Mouse (Mus musculus) neural tube, embryonic 12.5 days (tissue): ENCODE data around the gene Gm42688. TPM values are rescaled to one million over a fixed set of nuclear protein-coding genes. Genes with fewer than 3 reads are reported as not detected.

Source experiments
- ATAC-seq: fragments of 200-750 bp; cut with Nextera tagmentation; 2 replicates; pipeline ENCODE4 v1.8.0; 2017; ENCODE audit warnings: low read depth, mild to moderate bottlenecking, moderate TSS enrichment, moderate library complexity; ENCODE audit not compliant: low FRiP score
- H3K27ac ChIP-seq: fragments of 300-500 bp; sonication (generic); 2 replicates; pipeline ENCODE4 v1.5.1; 2016
- H3K27me3 ChIP-seq: fragments of 300-500 bp; sonication (generic); replicated peaks from 2 replicates; pipeline ENCODE4 v1.6.1; 2016; ENCODE audit warnings: mild to moderate bottlenecking
- H3K36me3 ChIP-seq: fragments of 300-500 bp; sonication (generic); 2 replicates; pipeline ENCODE4 v1.6.1; 2016; ENCODE audit warnings: mild to moderate bottlenecking
- H3K4me1 ChIP-seq: fragments of 300-500 bp; sonication (generic); 2 replicates; pipeline ENCODE4 v1.6.1; 2016
- H3K4me2 ChIP-seq: fragments of 300-500 bp; sonication (generic); replicated peaks from 2 replicates; pipeline ENCODE4 v1.6.1; 2016; ENCODE audit warnings: mild to moderate bottlenecking
- H3K4me3 ChIP-seq: fragments of 300-500 bp; sonication (generic); 2 replicates; pipeline ENCODE4 v1.5.1; 2016
- H3K9ac ChIP-seq: fragments of 300-500 bp; sonication (generic); 2 replicates; pipeline ENCODE4 v1.6.1; 2016; ENCODE audit warnings: mild to moderate bottlenecking
- H3K9me3 ChIP-seq: fragments of 300-500 bp; sonication (generic); 2 replicates; pipeline ENCODE4 v1.6.1; 2016; ENCODE audit warnings: mild to moderate bottlenecking
- WGBS: fragments of 180-500 bp; shearing (Covaris S2); methylation state at CpG from one replicate; pipeline ENCODE4 v1.1.7; 2016; 5-methylcytosine and 5-hydroxymethylcytosine counted together
- polyA plus RNA-seq: library from polyadenylated mRNA; unstranded; fragments of >200 nt; fragmentation: Nextera tagmentation; extraction: Ambion mirVana; gene quantifications from 2 replicates; pipeline ENCODE4 v1.2.1, GENCODE M21; 2016

Gene Gm42688
- polyA plus RNA-seq, 1 experiment from 2014 or later: 4.8 TPM

DNA sequence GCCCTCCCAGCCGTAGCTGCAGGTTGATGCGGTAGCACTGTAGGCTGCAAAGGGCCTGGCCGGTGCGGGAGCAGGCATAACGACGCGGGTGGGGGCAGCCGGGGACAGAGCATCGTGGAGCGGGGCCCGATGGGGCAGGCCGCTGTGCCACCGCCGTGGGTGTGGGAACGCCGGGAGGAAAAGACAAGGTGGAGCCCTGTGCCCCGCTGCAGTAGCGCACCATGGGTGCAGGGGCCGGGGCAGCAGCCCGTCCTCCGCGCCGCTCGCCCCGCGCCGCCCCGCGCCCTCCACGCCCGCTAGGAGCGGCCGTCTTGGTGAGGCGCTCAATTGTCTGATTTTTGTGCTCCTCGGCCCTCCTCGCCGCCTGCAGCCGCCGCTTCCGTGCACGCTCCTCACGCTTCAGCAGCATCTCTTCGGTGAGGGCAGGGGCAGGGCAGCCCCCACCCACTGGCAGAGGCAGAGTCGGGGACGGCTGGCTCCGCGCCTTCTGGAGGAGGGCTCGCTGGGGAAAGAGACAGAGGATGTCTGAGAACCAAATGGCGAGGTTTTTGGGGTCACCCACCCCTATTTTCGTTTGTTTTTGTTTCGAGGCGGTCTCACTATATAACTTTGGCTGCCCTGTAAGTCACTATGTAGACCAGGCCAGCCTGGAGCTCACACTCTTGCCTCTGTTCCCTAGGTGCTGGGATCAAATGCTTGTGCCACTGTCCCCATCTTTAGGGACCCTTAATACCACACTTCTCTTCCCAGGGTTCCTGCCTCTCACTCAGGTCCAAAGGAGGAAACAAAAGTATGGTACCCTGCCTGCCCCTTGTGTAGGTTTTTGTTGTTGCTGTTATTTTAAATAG lies 20.7 kb downstream of the Gm42688 start:
- Histone ChIP-seq H3K4me1 (peaks cover 50% of the 10 kb centered on the region), H3K27me3 (no peaks in the 10 kb centered on the region), H3K9me3 (no peaks in the 10 kb centered on the region), H3K4me2 (peak overlapping the region; percentile 88), H3K9ac (peak overlapping the region; percentile 96), H3K36me3 (peaks cover 25% of the 10 kb centered on the region), H3K4me3 (peak overlapping the region; percentile 71), H3K27ac (peak overlapping the region; percentile 99)
- whole genome bisulfite sequencing: under 1% methylated on average over 49 of the region's 52 CpGs
- ATAC-seq: peak; percentile 18

DNA sequence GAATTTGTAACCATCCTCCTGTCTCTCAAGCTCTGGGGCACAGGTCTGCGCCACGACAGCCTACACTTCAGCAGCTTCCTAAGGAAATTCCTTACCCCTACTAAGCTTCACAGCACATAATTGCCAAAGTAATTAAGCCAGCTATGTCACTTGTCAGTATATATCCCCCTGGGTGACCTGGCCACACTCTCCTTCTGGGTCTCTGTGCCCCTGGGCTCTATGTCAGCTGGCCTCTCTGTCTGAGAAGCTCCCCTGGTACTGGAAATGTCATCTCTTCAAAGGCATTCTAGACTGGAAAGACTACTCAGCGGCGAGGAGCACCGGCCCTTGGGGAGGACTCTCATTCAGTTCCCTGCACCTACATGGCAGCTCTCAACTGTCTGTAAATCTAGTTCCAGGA lies 21.5 kb downstream of the Gm42688 start:
- Histone ChIP-seq H3K9ac (peak overlapping the region; percentile 96), H3K4me1 (peaks cover 45% of the 10 kb centered on the region)

DNA sequence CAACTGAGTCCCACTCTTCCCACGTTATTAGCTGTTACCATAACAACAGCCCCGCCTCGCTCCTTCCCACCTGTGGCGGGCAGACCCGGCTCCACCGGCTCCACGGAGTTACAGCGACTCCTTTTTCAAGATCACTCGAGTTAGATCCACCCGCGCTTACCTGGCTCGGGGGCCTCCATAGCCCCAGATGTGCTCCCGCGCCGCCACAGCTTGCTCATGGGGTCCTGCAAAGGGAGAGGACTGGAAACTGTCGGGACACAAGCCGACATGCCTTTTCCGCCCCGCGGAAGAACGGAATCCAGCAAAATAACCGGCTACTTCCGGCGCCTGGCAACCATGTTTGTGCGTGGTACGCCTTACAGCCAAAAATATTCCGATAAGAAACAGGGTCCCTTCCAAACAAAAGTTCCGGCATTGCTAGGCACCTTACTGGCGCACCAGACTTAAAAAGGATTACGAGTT lies 23.5 kb downstream of the Gm42688 start:
- H3K36me3 ChIP-seq: no peaks in the 10 kb centered on the region
- 0 out of 2 replicates have a peak, but pooled peaks have one; percentile 2 for ATAC-seq
- under 1% methylated on average over 30 of the region's 30 CpGs for WGBS

More for the DNA sequence above, 21.5 kb downstream of the Gm42688 start:
- no peaks in the 10 kb centered on the region for H3K9me3 ChIP-seq
- H3K27me3 ChIP-seq: no peaks in the 10 kb centered on the region
- H3K4me2 ChIP-seq: peak overlapping the region; percentile 88
- H3K4me3 ChIP-seq: no peak overlapping the region
- H3K27ac ChIP-seq: no peak overlapping the region
- WGBS: 68% methylated on average over 5 of the region's 5 CpGs
- H3K36me3 ChIP-seq: peaks cover 17% of the 10 kb centered on the region
- ATAC-seq: no peak

DNA sequence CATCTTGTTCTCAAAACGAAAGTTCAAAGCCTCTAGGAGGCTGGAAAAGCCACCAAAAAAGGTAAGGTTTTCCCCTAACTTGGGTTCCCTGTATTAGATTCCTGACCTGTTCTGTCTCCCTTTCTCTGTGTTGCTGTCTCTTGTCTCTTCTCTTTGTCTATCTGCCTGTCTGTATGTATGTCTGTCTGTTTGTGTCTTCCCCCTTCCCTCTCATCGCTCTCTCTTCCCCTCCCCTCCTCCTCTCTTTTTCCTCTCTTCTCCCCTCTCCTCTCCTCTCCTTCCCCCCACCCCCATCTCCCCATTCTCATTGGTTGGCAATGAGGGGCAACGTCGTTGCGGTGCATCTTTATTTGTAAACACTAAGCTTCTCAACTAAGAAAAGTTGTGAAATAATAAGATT lies 23.9 kb downstream of the Gm42688 start, which contains the start of gene Ino80b:
TSS of gene Ino80b (minus strand) at position 101 of the 400 bp plus-strand sequence.
- Histone ChIP-seq H3K27ac (no peak within 1 kb of the TSS), H3K4me2 (peak within 1 kb of the TSS; percentile 91), H3K4me3 (peak within 1 kb of the TSS; percentile 77), H3K4me1 (peaks cover 26% of the 10 kb centered on the region), H3K9ac (peak within 1 kb of the TSS; percentile 65), H3K36me3 (no peaks in the 10 kb centered on the region), H3K9me3 (no peaks in the 10 kb centered on the region), H3K27me3 (no peaks in the 10 kb centered on the region)
- WGBS: 27% methylated on average over 5 of the region's 5 CpGs
- ATAC-seq: no peak

More for the DNA sequence above, 23.5 kb downstream of the Gm42688 start:
- Histone ChIP-seq H3K9me3 (no peaks in the 10 kb centered on the region), H3K27me3 (no peaks in the 10 kb centered on the region), H3K9ac (peak overlapping the region; percentile 65), H3K27ac (no peak overlapping the region), H3K4me2 (peak overlapping the region; percentile 91), H3K4me3 (peak overlapping the region; percentile 77), H3K4me1 (peaks cover 30% of the 10 kb centered on the region)

DNA sequence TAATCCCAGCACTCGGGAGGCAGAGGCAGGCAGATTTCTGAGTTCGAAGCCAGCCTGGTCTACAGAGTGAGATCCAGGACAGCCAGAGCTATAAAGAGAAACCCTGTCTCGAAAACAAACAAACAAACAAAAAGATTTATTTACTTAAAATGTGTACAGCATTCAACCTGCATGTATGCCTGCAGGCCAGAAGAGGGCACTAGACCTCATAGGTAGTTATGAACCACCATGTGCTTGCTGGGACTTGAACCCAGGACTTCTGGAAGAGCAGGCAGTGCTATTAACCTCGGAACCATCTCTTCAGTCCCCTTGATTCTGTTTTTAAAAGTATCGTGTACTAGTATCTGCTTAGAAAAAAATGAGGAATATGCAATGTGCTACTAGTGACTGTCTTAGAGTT lies 26.0 kb downstream of the Gm42688 start:
- WGBS: 95% methylated on average over 5 of the region's 5 CpGs
- Histone ChIP-seq H3K4me3 (no peak overlapping the region), H3K4me1 (peaks cover 21% of the 10 kb centered on the region), H3K9ac (no peak overlapping the region), H3K27me3 (no peaks in the 10 kb centered on the region), H3K4me2 (no peak overlapping the region), H3K27ac (no peak overlapping the region), H3K9me3 (no peaks in the 10 kb centered on the region), H3K36me3 (no peaks in the 10 kb centered on the region)
- ATAC-seq: no peak

DNA sequence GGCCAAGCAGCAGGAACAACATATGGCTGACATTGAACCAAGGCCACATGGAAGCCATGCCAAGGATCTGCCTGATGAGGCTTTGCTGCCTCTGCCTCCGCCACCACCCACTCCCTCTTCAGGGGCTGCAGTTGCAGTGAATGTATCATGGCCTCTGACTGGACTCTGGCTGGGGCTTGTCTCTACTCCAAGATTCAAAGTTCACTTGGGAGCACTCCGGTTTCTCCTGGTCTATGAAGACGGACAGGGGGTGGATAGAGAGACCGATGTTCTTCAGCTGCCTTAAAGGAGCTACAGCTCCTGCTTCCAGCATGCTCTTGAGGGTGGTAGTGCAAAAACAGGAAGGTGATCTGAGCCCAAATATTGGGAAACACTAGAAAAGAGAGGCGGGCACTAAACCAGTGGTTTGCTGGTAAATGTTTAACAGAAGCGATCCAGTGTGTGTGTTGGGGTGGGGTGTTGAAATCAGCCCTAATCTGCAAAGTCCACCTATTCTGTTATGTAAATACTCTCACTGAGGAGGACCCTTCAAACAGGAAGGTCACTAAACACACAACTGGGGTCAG lies 30.1 kb downstream of the Gm42688 start:
- 77% methylated on average over 6 of the region's 6 CpGs for WGBS
- Histone ChIP-seq H3K27ac (no peak overlapping the region), H3K27me3 (peaks cover 10% of the 10 kb centered on the region; the same call in 1 of the 2 replicates), H3K9ac (no peak overlapping the region), H3K4me2 (no peak overlapping the region), H3K36me3 (no peaks in the 10 kb centered on the region), H3K4me1 (peaks cover 13% of the 10 kb centered on the region), H3K9me3 (no peaks in the 10 kb centered on the region), H3K4me3 (no peak overlapping the region)
- ATAC-seq: no peak

DNA sequence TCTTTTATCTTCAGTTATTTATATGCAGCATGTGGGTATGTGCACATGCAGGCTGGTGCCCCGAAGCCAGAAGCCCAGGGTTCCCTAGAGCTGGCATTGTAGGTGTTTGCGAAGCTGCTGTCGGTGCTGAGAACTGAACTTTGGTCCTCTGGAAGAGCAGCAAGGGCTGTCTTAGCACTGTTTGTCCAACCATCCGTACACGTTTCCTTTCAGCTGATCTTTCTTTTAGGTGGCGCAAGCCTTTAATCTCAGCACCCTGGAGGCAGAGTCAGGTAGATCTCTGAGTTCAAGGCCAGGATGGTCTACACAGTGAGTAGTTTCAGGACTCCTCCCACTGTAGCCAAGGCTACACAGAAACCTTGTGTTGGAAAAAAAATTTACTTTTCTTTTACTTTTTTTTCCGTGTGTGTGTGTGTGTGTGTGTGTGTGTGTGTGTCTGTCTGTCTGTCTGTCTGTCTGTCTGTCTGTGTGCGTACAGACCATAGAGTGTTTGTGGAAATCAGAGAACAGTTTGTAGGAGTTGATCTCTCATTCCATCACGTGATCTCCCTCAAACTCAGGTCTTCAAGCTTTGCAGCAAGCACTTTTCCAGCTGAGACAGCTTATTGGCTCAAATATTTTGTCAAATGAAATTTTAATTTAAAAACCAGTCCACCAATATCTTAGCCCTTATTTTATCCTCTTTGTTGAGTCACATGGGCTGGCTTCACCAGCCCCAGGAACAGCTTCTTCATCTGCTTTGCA lies 30.9 kb downstream of the Gm42688 start:
- Histone ChIP-seq H3K36me3 (no peaks in the 10 kb centered on the region), H3K9me3 (no peaks in the 10 kb centered on the region), H3K9ac (no peak overlapping the region), H3K4me2 (no peak overlapping the region), H3K4me1 (peaks cover 21% of the 10 kb centered on the region), H3K27ac (no peak overlapping the region), H3K27me3 (peaks cover 10% of the 10 kb centered on the region; the same call in 1 of the 2 replicates), H3K4me3 (no peak overlapping the region)
- ATAC-seq: no peak
- 86% methylated on average over 9 of the region's 9 CpGs for WGBS

DNA sequence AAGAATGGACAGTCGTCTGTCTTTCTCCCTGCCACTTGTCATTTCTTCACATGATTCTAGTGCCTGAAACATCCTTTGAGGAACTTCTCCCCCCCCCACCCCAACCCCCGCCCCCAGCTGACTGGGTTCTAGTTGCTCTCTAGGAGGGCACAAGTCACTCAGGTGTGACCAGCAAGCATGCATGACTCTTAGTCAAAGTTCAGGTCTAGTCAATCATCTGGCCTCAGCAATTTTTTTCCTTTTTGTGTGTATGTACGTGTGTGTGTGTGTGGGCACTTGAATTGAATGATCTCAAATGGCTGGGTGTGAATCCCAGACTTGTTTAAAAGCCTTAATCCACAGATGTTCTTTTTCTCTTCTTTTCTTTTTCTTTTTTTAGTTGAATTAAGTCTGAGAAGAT lies 32.8 kb downstream of the Gm42688 start:
- no peak for ATAC-seq
- no peak overlapping the region for H3K4me3 ChIP-seq
- WGBS: 79% methylated on average over 3 of the region's 3 CpGs
- no peak overlapping the region for H3K4me2 ChIP-seq
- H3K27ac ChIP-seq: no peak overlapping the region
- H3K4me1 ChIP-seq: peaks cover 36% of the 10 kb centered on the region
- no peaks in the 10 kb centered on the region for H3K9me3 ChIP-seq
- peaks cover 10% of the 10 kb centered on the region; the same call in 1 of the 2 replicates for H3K27me3 ChIP-seq
- no peaks in the 10 kb centered on the region for H3K36me3 ChIP-seq
- no peak overlapping the region for H3K9ac ChIP-seq

DNA sequence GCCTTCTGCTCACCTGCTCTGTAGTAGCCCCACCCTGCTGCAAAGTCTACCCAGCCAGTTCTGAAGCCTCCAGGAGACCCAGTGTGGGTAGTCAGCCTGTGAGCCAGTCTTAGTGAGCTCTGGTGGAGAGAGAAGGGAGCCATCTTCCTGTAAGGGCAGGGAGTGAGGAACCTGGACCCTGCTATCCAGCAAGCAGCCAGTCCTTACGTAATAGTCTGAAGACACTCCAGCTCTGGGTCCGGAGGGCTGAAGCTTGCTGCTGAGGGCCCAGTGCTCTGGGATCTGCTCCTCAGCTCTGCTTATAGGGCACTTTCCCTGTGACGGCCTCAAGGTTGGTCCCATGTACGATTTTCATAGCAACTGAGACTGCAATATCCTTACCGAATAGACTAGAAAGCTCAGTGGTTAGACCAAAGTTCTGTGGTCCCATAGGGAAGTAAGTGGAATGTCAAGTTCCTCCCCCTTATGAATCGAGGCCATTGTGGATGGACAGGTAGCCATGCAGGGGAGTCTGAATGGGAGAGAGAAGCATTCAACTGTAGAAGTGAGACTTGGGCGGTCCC lies 33.6 kb downstream of the Gm42688 start, which contains the start of gene Rtkn:
TSS of gene Rtkn (plus strand) at position 513 of the 563 bp plus-strand sequence.
- Histone ChIP-seq H3K9ac (peak within 1 kb of the TSS; percentile 83), H3K9me3 (no peaks in the 10 kb centered on the region), H3K27me3 (peaks cover 10% of the 10 kb centered on the region; the same call in 1 of the 2 replicates), H3K36me3 (no peaks in the 10 kb centered on the region), H3K4me3 (peak within 1 kb of the TSS; percentile 45), H3K4me1 (peaks cover 36% of the 10 kb centered on the region), H3K27ac (no peak within 1 kb of the TSS), H3K4me2 (peak within 1 kb of the TSS; percentile 69)
- 65% methylated on average over 7 of the region's 7 CpGs for WGBS
- no peak for ATAC-seq

DNA sequence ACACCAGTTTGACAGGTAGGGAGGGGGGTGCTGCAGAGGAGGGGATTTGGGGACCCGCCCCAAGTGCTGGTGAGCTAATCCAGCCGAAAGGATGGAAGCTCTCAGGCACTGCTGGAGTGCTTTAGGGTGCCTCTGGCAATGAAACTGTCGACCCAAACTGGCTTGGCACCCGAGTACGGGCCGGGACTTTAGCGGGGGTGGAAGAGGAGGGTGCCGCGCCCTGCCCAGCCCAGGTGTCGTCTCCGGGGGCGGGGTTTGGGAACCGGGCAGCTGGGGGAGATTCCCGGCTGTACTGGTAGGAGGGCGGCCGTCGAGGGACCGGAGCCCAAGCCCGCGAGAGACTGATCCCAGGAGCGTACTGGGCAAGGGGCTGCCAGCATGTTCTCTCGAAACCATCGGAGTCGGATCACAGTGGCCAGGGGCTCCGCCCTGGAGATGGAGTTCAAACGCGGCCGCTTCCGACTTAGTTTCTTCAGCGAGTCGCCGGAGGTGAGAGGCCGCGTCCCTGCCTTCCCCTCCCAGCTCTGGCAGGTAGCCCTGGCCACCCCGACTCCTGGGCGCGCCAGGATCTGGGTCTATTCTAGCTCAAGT lies 34.2 kb downstream of the Gm42688 start:
- WGBS: 6% methylated on average over 37 of the region's 37 CpGs
- peak overlapping the region; percentile 45 for H3K4me3 ChIP-seq
- H3K4me2 ChIP-seq: peak overlapping the region; percentile 69
- H3K36me3 ChIP-seq: no peaks in the 10 kb centered on the region
- peaks cover 10% of the 10 kb centered on the region; the same call in 1 of the 2 replicates for H3K27me3 ChIP-seq
- no peaks in the 10 kb centered on the region for H3K9me3 ChIP-seq
- H3K4me1 ChIP-seq: peaks cover 36% of the 10 kb centered on the region
- H3K9ac ChIP-seq: peak overlapping the region; percentile 83
- H3K27ac ChIP-seq: no peak overlapping the region
- no peak for ATAC-seq

DNA sequence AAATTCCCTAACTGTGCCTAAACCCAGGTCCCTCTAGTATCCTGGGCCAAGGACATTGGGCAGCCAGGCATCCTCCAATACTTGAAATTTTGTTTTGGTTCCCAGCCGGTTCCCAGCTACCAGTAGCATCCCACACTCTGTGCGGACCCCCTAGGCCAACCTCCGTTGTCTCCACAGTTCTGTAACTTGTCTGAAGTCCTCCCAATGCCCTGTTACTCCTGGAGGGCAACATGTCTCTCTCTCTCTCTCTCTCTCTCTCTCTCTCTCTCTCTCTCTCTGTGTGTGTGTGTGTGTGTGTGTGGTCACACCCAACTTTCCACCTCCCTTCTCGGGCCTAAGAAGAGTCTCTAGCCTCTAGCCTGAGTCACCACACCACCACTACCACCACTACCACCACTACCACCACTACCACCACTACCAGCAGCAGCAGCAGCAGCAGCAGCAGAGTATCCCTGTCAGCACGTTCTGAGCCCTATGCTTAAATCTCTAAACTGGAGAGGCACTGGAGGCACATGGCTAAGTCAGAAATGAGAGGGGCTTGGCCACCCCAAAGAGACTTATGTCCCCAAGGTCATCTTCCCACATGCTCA lies 35.0 kb downstream of the Gm42688 start:
- Histone ChIP-seq H3K4me1 (peaks cover 40% of the 10 kb centered on the region), H3K36me3 (no peaks in the 10 kb centered on the region), H3K9me3 (no peaks in the 10 kb centered on the region), H3K4me3 (peak overlapping the region; percentile 45), H3K27ac (peak overlapping the region; percentile 92), H3K4me2 (peak overlapping the region; percentile 69), H3K27me3 (peaks cover 10% of the 10 kb centered on the region; the same call in 1 of the 2 replicates), H3K9ac (peak overlapping the region; percentile 83; the same call in 1 of the 2 replicates)
- no peak for ATAC-seq
- WGBS: 15% methylated on average over 5 of the region's 5 CpGs
